Mouse (Mus musculus) small intestine, adult 2 months (tissue): Measurements from ENCODE around the gene Cdk15.

Experiments
- CTCF ChIP-seq: fragments of 200-500 bp; IDR thresholded peaks from 2 replicates; pipeline ENCODE4 v1.5.1; 2012; ENCODE audit warnings: low read depth, mild to moderate bottlenecking, control low read depth, inconsistent platforms, low read length, moderate library complexity, mixed read lengths; ENCODE audit not compliant: insufficient replicate concordance, insufficient read length; ENCODE audit errors: extremely low read depth
- POLR2A ChIP-seq: fragments of 200-500 bp; IDR thresholded peaks from 2 replicates; pipeline ENCODE4 v1.6.1; 2012; ENCODE audit warnings: low read depth, mild to moderate bottlenecking, control low read depth, inconsistent platforms, low read length, moderate library complexity

DNA sequence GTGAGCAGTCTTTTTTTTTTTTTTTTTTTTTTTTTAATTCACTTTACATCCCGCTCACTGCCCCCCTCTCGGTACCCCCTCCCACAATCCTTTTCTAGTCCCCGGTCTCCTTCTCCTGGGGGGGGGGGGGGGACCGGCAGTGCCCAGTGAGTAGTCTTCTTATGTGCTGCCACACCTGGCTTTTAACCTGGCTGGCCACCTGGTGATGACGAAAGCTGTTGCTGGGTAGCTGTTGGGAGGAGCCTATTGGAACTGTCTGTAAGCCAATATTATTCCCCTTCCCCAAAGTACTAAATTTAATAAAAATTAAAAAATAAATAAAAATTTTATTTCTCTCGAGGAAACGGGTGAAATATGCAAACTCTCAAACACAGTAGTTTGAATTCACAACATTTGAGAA is 3.9 kb upstream of the Cdk15 start:
- TF ChIP-seq CTCF, result no peak
- TF ChIP-seq POLR2A, result no peak
